Mouse (Mus musculus) adrenal gland, adult 2 months (tissue): ENCODE measurements around the gene Sirt2. TPM values are rescaled to one million over a fixed set of nuclear protein-coding genes. Genes with fewer than 3 reads are reported as not detected.

Source experiments
- DNase-seq: peaks from one replicate; pipeline ENCODE4 v3.0.0; 2021
- polyA plus RNA-seq: library from polyadenylated mRNA; depleted of rRNA; stranded (reverse); fragments of >200 nt; gene quantifications from 2 replicates; pipeline ENCODE4 v1.2.3, GENCODE M21; 2012
- total RNA-seq, 2 experiments: library from RNA; stranded (reverse); gene quantifications; 2 replicates each; pipeline ENCODE4 v1.2.3; 2021

Sirt2 gene
- total and polyA plus RNA-seq, 3 experiments = 57.3 to 87.0 (median 86.0) TPM

DNA sequence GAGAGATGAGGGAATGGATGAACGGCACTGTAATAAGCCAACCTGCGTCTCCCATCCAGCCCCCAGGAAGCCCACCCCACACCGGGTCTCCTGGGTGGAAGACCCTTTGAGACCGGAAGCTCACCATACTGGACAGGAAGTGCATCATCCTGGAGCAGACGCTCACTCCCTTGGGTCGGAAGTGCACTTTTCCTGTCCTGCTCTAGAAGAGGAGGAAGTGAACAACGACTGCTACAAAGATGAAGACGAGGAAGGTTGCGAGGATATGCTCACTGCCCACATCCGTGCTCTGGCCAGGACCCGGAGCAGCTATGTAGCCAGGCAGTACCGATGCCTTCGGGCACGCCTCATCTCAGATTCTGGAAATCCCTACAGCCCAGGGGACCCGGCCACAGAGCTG lies 29.3 kb downstream of the Sirt2 start:
- no peak for DNase-seq

DNA sequence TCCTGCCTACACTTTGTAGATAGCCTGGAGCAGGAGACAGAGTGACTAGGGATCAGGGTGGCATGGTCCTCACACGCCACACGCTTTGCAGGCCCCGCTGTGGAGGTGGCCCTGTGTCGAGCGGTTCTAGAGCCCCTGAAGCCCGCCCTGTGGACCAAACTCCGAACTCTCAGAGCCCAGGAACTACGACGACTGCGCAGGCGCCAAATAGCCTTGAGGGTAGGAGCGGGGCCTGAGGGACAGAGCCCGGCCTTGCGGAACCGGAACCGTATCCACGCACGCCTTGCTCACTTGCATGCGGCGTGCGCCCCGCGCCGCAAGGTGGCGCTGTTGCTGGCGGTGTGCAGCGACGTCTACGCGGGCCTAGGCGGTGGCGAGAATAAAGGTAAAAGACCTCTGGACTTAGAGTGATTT lies 30.0 kb downstream of the Sirt2 start:
- DNase-seq = peak; percentile 90

DNA sequence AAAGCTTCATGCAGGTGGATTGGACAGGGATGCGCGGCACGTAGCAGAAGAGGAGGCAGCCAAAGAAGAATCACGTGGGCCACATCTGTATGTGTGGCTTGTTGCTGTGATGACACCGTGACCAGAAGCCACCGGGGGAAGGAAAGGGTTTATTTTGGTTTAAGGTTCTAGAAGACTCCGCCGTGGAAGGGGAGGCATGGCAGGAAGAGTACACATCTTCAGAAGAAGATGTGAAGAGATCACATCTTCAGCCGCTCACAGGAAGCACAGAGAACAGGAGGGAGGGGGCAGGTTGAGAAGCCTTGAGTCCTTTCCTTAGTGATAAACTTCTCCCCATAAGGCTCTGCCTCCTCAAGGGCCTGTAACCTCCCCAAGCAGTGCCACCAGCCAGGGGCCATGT lies 33.5 kb downstream of the Sirt2 start:
- DNase-seq = no peak

DNA sequence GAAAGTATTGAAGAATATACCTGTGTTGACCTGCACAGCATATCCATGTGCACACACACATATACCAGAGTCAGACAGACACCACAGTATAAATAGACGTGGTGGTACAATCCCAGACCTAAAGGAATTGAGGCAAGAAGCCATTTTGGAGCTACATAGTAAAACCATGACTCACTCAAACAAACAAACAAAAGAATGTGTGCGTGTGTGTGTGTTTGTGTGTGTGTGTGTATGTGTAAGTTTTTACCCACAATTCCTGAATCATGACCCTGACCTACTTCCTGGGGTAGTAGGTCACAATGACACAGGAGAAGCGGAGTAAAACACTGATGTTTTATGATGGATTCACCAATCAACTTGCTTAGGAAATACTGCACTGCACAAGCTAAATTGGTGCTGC lies 34.9 kb downstream of the Sirt2 start:
- DNase-seq = no peak

DNA sequence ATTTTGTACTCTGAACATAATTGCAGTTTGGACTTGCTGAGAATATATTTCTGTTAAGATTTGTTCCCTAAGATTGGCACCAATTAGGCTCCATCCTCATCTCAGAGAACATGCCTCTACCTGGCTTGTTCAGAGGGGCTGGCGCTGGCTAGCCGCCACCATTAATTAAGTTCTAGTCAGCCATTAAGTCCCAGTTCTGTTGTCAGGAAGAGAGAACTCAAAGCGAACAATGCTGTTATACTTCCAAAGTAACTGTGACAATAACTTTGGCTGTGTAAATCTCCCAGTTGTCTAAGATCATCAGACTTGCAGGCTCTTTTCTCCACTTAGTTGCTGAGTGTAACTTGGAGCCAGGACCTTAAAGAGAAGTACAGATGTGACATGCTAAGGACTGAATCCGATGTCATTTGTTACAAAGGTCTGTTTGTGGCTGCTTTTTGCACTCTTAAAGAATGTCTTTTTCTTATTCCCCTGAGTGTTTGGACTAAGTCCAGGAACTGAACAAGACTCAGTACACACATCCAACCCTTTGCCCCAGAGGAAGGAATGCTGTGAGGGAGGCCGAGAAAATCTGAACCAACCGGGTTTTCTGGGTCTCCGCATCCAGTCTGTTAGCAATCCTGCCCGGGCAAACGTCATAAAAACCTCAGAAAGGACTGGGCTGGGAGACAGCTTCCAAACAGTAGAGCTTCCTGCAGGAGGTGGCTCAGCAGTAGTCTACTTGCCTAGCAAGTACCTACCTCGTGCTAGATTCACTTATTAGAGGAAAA lies 35.6 kb downstream of the Sirt2 start:
- no peak for DNase-seq

DNA sequence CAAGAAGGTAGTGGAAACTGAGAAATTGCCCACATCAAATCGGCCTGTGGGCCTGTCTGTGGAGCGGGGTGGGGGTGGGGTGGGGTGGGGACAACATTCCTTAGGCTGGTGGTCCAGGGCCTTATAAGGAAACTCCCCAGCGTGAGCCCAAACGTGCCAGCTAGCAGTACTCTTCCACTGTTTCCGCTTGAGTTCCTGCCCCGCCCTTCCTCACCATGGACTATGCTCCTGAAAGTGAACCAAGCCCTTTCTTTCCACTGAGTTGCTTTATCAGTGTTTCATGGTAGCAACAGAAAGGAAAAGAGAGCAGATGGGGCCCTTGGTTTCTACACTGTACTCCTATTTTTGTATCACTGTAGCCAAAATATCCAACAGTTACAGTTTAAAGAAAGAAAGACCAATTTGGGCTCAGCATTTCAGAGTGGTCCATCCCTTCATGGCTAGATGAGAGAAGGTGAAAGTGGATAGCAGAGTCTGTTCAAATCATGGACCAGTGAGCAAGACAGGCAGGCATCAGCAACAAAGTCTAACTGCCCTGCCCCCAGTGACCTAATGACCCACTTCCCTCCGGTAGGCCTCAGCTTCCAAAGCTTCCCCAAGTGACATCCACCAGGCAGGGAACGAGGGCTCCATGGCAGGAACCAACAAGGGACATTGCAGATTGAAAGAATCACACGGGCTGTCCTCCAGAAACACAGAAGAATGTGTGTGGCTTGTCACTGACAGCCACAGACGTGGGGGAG lies 36.5 kb downstream of the Sirt2 start:
- DNase-seq = no peak

DNA sequence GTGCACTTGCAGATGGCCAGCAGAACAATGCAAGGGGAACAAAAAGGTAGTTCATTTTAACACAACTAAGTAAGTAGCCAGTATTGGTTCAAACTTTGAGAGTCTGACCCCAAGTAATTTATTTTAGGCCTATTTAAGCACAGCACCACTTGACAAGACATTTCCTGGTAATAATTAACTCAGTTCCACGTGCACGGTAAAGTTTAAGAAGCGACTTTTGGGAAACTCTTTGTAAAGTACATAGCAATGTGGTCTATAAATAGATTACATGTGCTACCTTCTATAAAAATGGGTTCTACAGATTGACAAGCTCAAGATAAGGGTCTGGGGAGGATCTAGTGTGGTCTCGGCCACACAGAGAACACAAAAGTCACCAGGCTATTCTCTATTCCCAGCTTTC lies 37.2 kb downstream of the Sirt2 start:
- no peak for DNase-seq

DNA sequence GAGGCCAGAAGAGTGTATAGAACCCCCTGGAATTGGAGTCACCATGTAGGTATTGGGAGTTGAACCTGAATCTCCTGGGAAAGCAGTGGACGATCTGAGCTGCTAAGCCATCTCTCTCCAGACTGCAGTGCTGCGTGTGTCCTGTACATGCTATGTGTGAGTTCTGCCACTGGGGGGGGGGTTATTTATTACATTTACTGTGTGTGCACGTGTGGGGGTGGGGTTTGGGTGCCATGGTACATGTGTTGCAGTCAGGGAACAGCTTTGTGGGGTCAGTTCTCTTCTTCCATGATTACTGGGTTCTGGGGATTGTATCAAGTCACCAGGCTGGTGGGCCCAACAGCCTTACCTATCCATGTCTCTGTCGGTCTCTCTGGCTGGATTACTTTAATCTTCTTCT lies 40.3 kb downstream of the Sirt2 start:
- DNase-seq = no peak

DNA sequence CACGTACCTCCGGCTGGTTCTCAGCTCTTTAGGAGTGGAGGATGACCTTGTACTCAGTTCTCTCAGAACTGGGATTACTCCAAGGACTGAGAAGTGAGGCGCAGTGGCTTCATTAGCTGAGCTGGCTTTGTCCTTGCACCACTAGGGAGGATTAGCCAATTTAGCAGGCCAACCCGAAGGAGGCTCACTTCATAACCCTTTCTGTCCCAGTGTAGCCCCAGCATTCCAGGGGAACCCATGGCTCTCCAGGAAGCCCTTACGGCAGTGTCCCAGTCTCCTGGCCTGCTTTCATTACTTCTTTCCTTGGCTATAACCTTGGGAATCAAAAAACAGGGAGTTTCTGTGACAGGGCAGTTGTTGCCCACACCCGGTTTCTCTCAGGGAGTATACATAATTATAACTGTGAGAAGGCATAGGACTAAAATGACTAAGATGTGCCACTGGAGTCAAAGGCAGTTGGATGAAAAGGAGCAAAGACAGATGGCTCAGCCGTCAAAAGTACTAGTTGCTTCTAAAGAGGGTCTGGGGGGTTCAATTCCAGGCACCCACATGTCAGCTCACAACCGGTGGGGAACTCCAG lies 41.2 kb downstream of the Sirt2 start:
- DNase-seq = peak; percentile 86

DNA sequence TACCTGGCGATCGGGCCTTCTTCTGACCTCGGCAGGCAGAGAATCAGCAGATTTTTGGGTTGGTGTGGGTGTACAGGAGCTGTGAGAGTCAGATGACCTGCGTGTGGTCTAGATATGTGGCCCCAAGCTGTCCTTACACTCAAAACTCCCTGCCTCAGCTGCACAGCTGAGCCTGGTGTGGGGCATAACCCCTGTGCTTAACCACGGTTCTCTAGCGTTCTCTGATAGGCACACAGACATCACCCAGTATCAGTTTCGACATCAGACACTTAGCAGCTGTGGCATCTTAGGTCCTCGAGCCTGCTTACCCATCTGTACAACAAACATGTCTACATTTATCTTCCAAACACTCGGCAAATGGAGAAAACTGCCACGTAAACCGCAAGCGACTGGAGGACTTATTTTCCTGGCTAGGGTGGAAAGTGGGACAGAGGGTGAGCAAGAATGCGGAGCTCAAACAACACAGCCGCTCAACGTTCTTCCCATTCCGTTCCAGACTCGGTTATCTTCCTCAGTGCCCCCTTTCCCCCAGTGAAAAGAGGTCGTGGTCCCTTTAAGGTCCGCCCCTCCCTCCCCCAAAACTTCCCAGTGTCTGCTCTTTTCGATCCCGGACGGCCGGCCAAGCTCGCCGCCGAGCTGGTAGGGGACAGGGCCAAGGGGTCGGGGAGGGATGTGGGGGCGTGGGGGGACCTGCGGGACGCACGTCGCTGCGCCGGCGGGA lies 41.8 kb downstream of the Sirt2 start, which contains the start of gene Hnrnpl:
Hnrnpl (plus strand) TSS at position 321 of the 721 bp plus-strand sequence.
- DNase-seq = peak; percentile 61

DNA sequence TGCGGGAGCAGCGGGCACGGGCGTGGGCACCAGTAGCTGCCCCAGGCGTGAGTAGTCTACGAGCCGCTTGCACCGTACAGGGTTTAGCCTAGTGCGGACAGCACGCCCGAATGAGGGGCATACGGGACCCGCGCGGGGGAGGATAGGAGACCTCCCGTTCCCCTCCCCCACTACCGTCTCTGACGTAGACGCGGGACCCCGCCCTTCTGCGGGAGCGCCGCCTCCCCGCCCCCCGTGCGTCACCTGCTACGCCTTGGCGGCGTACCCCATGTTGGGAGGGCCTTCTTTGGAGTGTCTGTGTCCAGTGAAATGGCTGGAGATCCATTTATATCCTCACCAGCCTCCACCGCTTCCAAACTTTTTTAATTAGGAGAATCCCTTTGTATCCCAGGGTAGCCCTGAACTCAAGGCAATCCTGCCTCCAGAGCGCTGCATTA lies 42.4 kb downstream of the Sirt2 start:
- DNase-seq = peak; percentile 97

DNA sequence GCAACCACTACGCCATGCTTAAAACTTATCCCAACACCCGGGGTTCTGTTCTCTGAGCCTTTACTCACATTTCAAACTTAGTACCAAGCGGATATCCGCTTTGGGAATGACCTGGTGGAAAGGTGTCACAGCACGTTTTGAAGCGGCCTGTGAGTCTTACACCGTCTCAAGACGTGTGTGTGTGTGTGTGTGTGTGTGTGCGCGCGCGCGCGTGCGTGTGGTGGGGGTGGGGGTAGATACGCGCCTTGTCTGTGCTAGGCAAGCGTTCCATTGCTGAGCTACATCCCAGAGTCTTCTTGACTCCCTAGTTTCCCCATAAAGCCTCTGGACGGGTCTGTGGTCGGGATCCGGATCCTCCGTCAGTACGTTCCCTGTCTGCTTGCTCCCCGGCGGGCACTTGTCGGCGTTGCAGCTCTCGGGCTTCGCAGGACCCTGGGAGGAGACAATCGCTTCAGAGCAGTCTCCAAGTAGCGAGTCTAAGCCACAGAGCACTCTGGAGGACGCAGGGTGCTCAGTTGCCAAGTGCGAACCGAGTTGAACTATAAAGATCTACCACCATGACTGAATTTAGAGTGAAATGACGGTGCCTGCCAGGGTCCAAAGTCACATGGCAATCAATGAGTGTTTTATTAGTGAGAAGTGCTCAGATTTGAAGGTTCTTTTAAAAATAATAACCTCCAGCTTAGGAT lies 43.0 kb downstream of the Sirt2 start:
- peak; percentile 82 for DNase-seq

DNA sequence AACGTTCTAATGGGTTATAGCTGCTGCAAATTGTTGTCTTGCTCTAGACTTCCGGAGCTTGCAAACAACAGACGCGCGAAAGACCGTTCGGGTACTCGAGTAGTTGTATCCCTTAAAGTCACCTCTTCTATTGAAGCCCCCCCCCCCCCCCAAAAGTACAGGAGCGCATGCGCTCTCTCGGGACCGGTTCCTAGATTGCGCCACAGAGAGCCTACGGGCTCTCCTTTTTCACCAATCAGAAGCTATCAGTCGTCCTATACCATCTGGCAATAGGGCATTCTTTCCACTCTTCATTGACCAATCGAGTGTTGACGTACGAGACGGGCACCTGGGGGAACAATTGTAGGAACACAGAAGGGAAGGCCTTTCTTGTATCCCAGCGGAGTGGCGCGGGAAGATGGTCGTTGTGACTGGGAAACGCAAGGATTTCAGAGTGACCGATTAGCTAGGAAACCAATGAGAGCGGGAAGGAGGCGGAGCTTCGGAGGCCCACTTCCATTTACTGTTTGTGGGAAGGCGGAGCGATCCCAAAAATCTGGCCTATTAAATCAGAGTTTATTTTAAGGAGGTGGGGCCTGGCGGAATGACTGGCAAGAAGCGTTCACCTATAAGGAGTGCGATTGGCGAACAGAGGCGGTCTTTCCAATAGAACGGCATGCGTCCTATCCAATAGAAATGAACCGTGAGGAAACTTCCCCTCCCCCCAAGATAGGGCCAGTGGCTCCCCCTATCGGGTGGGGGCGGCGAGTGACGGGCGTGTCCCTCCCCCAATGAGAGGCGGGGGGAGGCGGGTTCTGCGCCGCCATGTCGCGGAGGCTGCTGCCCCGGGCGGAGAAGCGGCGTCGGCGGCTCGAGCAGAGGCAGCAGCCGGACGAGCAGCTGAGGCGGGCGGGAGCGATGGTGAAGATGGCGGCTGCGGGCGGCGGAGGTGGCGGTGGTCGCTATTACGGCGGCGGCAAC lies 43.9 kb downstream of the Sirt2 start:
- peak; percentile 99 for DNase-seq

DNA sequence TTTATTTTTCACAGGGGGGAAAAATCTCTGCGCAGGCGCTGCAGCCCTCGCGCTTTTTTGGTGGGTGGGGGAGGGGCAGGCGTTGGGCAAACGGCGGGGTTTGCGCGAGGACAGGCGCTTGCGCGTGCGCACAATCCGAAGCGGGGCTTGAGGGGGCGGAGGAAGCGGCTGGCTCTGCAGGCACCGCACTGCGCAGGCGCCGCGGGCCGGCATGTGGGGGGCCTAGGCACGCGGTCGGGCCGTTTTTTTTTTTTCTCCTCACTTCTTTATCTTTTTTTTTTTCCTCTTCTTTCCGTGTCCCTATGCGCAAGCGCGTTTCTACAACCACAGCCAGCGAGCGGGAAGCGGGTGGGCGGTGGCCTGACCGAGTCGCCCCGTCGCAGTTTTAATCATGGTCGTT lies 44.7 kb downstream of the Sirt2 start:
- peak; percentile 96 for DNase-seq

DNA sequence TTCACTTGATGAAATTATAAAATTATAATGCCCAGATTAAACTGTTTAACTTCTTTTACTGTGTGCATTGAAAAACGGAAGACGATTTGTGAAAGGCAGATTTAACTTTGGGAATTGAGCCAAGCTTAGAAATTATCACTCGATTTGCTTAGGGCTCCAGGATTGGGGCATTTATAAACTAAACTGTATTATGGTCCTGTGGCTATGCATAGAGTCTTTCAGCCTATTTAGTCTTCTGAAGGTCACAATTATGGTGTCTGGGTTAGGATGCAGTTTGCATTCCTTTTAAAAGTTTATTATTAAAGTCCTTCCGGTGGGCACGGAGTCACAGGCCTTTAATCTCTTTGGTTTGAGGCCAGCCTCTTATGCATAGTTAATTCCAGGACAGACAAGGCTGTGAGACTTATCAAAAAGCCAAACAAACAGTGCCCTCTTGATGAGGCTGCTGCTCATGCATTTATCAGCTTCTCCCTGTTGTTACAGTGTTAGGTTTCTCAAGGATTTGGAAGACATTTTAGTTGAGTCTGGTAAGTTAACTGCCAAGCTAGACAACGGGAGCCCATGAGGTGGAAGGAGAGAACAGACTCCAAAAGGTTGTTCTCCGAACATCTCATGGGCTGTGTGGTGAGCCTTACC lies 45.2 kb downstream of the Sirt2 start:
- no peak for DNase-seq

DNA sequence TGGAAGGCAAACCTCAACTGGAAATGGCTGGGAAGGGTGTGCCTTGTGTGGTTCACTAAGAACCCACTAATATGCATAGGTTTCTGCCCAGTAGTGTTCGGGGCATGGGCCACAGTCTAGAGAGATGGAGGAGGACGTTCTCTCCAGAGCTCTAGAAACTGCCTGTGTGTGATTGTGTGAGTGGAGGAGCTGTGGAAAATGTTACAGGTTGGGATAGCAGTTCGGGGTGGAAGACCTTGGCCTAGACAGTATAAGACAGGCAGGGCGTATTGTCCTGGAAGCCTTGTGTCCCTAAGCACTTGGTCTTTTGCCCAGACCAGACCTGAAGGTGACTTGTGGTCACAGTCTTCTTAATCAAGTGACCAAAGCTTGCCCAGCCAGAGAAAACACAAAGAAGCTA lies 45.9 kb downstream of the Sirt2 start:
- no peak for DNase-seq

DNA sequence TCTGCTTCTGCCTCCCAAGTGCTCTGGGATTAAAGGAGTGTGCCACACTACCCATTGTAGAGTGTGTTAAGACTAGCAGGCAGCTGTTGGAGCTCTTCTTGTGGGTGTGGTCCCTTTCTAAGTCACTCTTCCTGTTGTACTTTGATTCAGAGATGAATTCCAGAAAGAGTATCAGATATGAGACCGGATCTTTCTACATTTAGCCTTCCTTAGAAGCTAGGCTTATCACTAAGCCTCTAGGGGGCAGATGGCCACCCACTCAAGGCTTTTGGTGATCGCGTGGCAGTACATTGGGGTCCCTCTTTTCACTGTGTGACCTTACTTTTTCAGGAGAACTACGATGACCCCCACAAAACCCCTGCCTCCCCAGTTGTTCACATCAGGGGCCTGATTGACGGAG lies 46.4 kb downstream of the Sirt2 start:
- DNase-seq = no peak

DNA sequence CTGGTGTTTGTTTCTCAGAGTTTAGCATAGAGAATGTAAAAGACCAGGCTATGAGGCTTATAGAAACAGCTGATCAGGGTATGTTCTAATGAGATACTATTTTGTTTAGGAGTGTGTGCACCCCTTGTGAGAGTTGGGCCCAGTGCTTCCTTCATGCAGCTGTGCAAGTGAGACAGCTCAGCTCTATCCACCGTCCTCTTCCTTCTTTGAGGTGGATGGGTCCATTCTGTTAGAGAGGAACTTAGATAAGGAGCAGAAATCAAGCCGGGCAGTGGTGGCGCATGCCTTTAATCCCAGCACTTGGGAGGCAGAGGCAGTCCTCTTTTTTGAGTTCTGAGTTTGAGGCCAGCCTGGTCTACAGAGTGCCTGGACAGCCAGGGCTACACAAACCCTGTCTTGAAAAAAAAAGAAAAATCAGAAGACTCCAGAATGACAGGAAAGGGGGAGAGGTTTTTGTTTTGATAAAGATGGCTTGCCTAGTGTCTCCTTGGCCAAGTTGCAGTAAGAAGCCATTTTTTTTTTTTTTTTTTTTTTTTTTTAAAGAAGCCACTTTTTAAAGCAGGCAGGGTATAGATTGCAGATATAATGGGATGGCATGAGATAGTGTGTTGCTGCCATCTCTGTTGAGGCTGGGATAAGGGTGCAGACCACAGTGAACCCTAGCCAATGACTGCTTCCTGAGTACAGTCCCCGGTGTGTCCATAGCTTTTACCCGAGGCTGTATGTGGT lies 47.9 kb downstream of the Sirt2 start:
- DNase-seq = no peak

DNA sequence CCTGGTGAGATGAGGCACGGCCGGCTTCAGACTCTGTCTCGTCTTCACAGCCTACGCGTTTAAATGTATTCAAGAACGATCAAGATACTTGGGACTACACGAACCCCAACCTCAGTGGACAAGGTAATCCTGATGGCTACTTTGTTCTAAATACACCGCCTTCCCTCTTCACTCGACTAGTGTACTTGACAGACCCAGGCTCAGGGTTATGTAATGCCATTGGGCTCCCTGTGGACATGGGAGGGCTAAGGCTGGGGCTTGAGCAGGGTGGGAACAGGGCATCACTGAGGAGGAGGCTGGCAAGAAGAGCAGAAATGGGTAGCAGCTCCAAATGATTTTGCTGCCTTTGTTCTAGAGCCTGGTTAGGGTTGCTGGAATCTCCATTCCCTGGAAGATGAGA lies 48.7 kb downstream of the Sirt2 start:
- DNase-seq = no peak
